Mouse (Mus musculus): ENCODE data around the gene Rfng.
"Not testable (repeated sequence)": the region's sequence is repeated elsewhere in the genome, so short reads cannot be mapped to it uniquely, and the experiment has no call there.

The Rfng gene

GRCm38 (mm10) chr11:120775774-120776469, 8.1 kb downstream of the Rfng start:
- in situ Hi-C loops (cut with MboI, MseI), result no loop called here

GRCm38 (mm10) chr11:120773463-120774190, 10.4 kb downstream of the Rfng start:
- in situ Hi-C loops (cut with MboI, MseI), result no loop called here

- in situ Hi-C loops (cut with MboI, MseI), result no loop called here
These were observed 11.3 kb downstream of the Rfng start for GRCm38 (mm10) chr11:120772749-120773148.

GRCm38 (mm10) chr11:120768206-120768605, 15.8 kb downstream of the Rfng start:
- in situ Hi-C loops (cut with MboI, MseI), result loop anchor here (5.0 kb wide), 1 partner anchor 41 kb away; the partner anchor contains the start of gene Dcxr

- in situ Hi-C loops (cut with MboI, MseI), result loop anchor here (5.0 kb wide), 1 partner anchor 40 kb away; the partner anchor contains the start of gene Dcxr
These were observed 17.0 kb downstream of the Rfng start for GRCm38 (mm10) chr11:120767023-120767422.

GRCm38 (mm10) chr11:120763121-120763999, 20.6 kb downstream of the Rfng start:
- in situ Hi-C loops (cut with MboI, MseI), result not testable (repeated sequence)

- in situ Hi-C loops (cut with MboI, MseI), result not testable (repeated sequence)
These were observed 21.4 kb downstream of the Rfng start, which contains the start of gene Hmga1b for GRCm38 (mm10) chr11:120762672-120763041. Hmga1b (plus strand) TSS chr11:120762794.

GRCm38 (mm10) chr11:120761811-120762671, 22.0 kb downstream of the Rfng start:
- in situ Hi-C loops (cut with MboI, MseI), result no loop called here

GRCm38 (mm10) chr11:120760236-120760635, 23.8 kb downstream of the Rfng start:
- in situ Hi-C loops (cut with MboI, MseI), result no loop called here

GRCm38 (mm10) chr11:120751606-120752005, 32.4 kb downstream of the Rfng start:
- in situ Hi-C loops (cut with MboI, MseI), result no loop called here

- in situ Hi-C loops (cut with MboI, MseI), result no loop called here
These were observed 34.6 kb downstream of the Rfng start for GRCm38 (mm10) chr11:120749430-120749829.

- in situ Hi-C loops (cut with MboI, MseI), result no loop called here
These were observed 36.0 kb downstream of the Rfng start for GRCm38 (mm10) chr11:120747974-120748373.

GRCm38 (mm10) chr11:120744121-120744701, 39.8 kb downstream of the Rfng start:
- in situ Hi-C loops (cut with MboI, MseI), result no loop called here

GRCm38 (mm10) chr11:120740981-120741380, 43.0 kb downstream of the Rfng start:
- in situ Hi-C loops (cut with MboI, MseI), result no loop called here

- in situ Hi-C loops (cut with MboI, MseI), result no loop called here
These were observed 47.6 kb downstream of the Rfng start for GRCm38 (mm10) chr11:120736424-120736823.

- in situ Hi-C loops (cut with MboI, MseI), result no loop called here
These were observed 50.5 kb downstream of the Rfng start for GRCm38 (mm10) chr11:120733521-120733920.

- in situ Hi-C loops (cut with MboI, MseI), result no loop called here
These were observed 51.9 kb downstream of the Rfng start, which contains the start of gene Cbr2 for GRCm38 (mm10) chr11:120731858-120732680. Cbr2 (minus strand) TSS chr11:120732114.

GRCm38 (mm10) chr11:120731395-120731794, 52.6 kb downstream of the Rfng start:
- in situ Hi-C loops (cut with MboI, MseI), result no loop called here

Measured in T-helper 2 cell (primary cell).